Mouse (Mus musculus) heart, embryonic 10.5 days (tissue): Measurements from ENCODE around the gene Klhdc2. TPM values are rescaled to one million over a fixed set of nuclear protein-coding genes. Genes with fewer than 3 reads are reported as not detected.

Experiments
- DNase-seq: peaks from one replicate; pipeline ENCODE4 v3.0.0-alpha.2; 2017; ENCODE audit warnings: low spot score
- H3K27ac ChIP-seq: fragments of 300-500 bp; sonication (generic); 2 replicates; pipeline ENCODE4 v1.5.1; 2016; ENCODE audit warnings: mild to moderate bottlenecking
- H3K27me3 ChIP-seq: fragments of 300-500 bp; sonication (generic); 2 replicates; pipeline ENCODE4 v1.6.1; 2016; ENCODE audit warnings: mild to moderate bottlenecking; ENCODE audit not compliant: poor library complexity, insufficient read depth, severe bottlenecking
- H3K36me3 ChIP-seq: fragments of 300-500 bp; sonication (generic); 2 replicates; pipeline ENCODE4 v1.6.1; 2016; ENCODE audit warnings: mild to moderate bottlenecking, moderate library complexity
- H3K4me1 ChIP-seq: fragments of 300-500 bp; sonication (generic); 2 replicates; pipeline ENCODE4 v1.6.1; 2016; ENCODE audit warnings: mild to moderate bottlenecking
- H3K4me3 ChIP-seq: fragments of 300-500 bp; sonication (generic); 2 replicates; pipeline ENCODE4 v1.5.1; 2016; ENCODE audit warnings: mild to moderate bottlenecking, moderate library complexity
- H3K9me3 ChIP-seq: fragments of 300-500 bp; sonication (generic); 2 replicates; pipeline ENCODE4 v1.6.1; 2016; ENCODE audit warnings: mild to moderate bottlenecking, moderate library complexity
- WGBS: fragments of 180-500 bp; shearing (Covaris S2); methylation state at CpG from one replicate; pipeline ENCODE4 v1.1.7; 2016; 5-methylcytosine and 5-hydroxymethylcytosine counted together
- polyA plus RNA-seq: library from polyadenylated mRNA; unstranded; fragments of >200 nt; fragmentation: Nextera tagmentation; extraction: Ambion mirVana; gene quantifications from 2 replicates; pipeline ENCODE4 v1.2.1, GENCODE M21; 2016

Gene Klhdc2
- polyA plus RNA-seq, 1 experiment from 2014 or later: 162 TPM

DNA sequence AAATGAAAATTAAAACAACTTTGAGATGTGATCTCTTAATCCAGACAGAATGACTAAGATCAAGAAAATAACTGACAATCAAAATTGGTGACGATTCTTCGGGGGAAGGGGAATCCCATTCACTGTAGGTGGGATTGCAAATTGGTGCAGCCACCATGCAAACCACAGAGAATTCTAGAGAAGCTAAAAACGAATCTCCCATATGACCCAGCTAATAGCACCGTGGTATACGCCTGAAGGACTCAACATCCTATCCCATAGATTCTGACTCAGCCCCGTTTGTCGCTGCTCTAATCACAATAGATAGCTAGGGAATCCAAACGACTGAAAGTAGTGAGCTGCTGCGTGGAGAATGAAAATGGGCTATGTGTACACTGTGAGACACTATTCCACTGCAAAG, 7.8 kb upstream of the Klhdc2 start:
- no peak for DNase-seq
- no peaks in the 10 kb centered on the region for H3K36me3 ChIP-seq
- no peaks in the 10 kb centered on the region for H3K4me1 ChIP-seq
- H3K4me3 ChIP-seq: no peak overlapping the region
- H3K9me3 ChIP-seq: no peaks in the 10 kb centered on the region
- 62% methylated on average over 9 of the region's 9 CpGs for WGBS
- no peaks in the 10 kb centered on the region for H3K27me3 ChIP-seq
- no peak overlapping the region for H3K27ac ChIP-seq

DNA sequence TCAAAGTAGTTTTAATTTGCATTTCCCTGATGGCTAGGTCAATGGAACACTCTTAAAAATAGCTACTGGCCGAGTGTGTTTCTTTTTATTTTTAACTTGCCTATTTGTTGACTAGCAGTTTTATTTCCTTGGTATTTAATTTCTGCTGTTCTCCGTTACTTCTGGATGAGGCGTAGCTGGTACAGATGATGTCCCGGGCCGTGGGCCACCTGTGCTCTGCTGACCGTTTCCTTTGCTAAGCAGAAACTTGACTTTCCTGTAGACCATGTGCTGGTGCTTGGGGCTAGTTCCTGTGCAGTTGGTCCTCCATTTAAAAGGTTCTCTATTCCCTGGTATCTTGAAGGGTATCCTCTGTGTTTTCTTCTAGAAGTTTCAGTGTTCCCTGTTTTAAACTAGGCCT, 4.1 kb upstream of the Klhdc2 start:
- DNase-seq: no peak
- H3K27ac ChIP-seq: peak overlapping the region; percentile 45; the same call in 1 of the 2 replicates
- H3K9me3 ChIP-seq: no peaks in the 10 kb centered on the region
- 0 out of 2 replicates have a peak, but pooled peaks cover under 1% of the 10 kb centered on the region for H3K4me1 ChIP-seq
- no peak overlapping the region for H3K4me3 ChIP-seq
- no peaks in the 10 kb centered on the region for H3K36me3 ChIP-seq
- whole genome bisulfite sequencing: 83% methylated on average over 6 of the region's 6 CpGs
- no peaks in the 10 kb centered on the region for H3K27me3 ChIP-seq

DNA sequence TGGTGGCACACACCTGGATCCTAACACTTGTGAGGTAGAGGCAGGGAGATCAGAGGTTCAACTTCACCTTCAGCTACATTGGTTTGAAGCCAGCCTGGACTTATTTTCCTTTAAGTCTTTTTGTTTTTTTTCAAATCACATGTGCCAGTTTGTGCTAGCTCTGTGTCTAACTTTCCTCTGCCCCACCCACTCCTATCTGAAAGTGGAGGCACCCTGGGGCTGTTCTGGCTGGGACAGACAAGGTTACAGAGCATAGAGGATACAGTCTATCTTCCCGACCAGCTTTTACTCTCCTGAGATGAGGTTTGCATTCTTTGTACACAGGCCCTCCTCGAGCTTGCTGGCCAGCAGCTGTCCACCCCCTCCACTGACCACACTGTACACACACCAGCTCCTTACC, 2.7 kb upstream of the Klhdc2 start:
- no peak overlapping the region for H3K4me3 ChIP-seq
- peak; percentile 93 for DNase-seq
- H3K36me3 ChIP-seq: no peaks in the 10 kb centered on the region
- H3K9me3 ChIP-seq: no peaks in the 10 kb centered on the region
- 0 out of 2 replicates have a peak overlapping the region, but pooled peaks have one; percentile 45 for H3K27ac ChIP-seq
- 48% methylated on average over 2 of the region's 2 CpGs for WGBS
- peaks cover 12% of the 10 kb centered on the region for H3K4me1 ChIP-seq
- H3K27me3 ChIP-seq: no peaks in the 10 kb centered on the region

DNA sequence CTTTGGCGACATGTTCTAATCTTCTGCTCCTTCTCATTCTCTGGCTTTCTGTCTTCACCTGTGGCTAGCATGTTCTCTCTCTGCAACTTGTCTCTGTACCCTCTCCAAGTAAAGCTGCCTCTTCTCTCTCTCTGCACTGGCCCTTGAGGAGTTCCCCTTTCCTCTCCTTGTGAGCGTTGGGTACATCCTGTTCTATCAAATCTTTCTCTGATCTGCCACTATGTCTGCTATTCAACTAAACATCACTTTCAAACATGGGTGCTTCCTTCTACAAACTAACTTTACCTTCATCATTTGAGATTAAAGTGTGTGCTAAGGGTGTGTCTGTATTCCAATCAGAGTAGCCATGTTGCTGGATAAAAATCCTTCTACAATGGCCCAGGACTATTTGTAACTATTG, 1.5 kb upstream of the Klhdc2 start:
- Histone ChIP-seq H3K27me3 (no peaks in the 10 kb centered on the region), H3K4me1 (peaks cover 20% of the 10 kb centered on the region), H3K36me3 (0 out of 2 replicates have a peak, but pooled peaks cover 5% of the 10 kb centered on the region), H3K4me3 (no peak overlapping the region), H3K9me3 (no peaks in the 10 kb centered on the region), H3K27ac (peak overlapping the region; percentile 1; the same call in 1 of the 2 replicates)
- 76% methylated on average over 2 of the region's 2 CpGs for WGBS
- no peak for DNase-seq

DNA sequence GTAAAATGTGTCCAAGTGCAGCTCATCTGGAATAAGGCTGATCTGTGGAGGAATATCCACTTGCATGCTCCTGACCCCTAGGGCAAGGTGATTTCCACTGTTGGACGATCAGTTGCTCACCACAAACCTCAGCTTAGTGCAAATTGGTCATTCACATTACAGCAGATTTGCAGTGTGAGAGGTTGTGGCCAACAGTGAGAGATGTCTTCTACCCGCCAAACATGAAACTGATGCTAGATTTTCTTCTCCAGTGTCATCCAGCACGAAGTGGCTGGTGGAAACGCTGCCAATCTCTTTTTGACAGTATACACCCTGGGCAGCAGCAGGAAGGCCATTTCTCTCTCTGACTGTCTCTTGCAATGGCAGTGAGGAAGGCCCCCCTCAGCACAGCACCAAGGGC, 830 bp upstream of the Klhdc2 start:
- peaks cover 11% of the 10 kb centered on the region for H3K36me3 ChIP-seq
- H3K27ac ChIP-seq: peak overlapping the region; percentile 100; the same call in 1 of the 2 replicates
- H3K4me1 ChIP-seq: peaks cover 20% of the 10 kb centered on the region
- peak overlapping the region; percentile 90; the same call in 1 of the 2 replicates for H3K4me3 ChIP-seq
- DNase-seq: no peak
- no peaks in the 10 kb centered on the region for H3K9me3 ChIP-seq
- H3K27me3 ChIP-seq: no peaks in the 10 kb centered on the region
- 87% methylated on average over 4 of the region's 4 CpGs for WGBS

DNA sequence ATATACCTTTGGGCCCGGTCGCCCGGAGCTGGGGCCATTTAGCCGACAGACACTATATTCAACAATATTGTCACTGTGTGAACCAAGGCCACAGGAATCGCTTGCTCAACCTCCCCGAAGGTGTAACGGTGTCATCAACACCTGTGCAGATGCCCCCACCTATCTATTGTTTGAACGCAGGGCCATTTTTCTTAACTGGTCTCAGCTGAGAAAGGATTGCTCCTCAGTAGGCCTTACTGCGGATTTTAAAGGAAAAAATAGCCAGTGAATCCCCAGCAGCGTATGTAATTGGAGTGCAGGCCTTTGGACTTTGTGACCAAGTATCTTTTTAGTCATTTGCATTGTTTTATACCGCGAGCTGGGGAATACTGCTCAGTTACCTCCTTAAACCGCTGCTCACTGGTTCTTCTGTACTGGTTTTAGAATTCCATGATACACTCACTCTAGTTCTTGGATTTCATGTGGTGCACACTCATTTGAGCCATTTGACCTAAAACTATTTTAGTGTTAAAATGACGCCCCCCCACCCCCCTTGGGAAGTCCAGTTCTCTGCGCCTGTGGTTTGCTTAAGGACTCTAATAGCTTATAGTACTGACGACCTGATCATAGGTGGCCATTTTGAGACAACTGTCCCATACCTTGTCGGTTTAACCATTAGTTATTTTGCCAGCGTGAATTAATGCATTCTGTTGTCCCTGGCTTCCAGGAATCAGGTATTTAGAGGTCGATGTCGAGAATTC, 1.1 kb downstream of the Klhdc2 start:
- Histone ChIP-seq H3K4me1 (peaks cover 20% of the 10 kb centered on the region), H3K27ac (peak overlapping the region; percentile 100), H3K4me3 (peak overlapping the region; percentile 90), H3K9me3 (no peaks in the 10 kb centered on the region), H3K36me3 (peaks cover 29% of the 10 kb centered on the region), H3K27me3 (no peaks in the 10 kb centered on the region)
- no peak for DNase-seq
- 18% methylated on average over 20 of the region's 20 CpGs for WGBS

DNA sequence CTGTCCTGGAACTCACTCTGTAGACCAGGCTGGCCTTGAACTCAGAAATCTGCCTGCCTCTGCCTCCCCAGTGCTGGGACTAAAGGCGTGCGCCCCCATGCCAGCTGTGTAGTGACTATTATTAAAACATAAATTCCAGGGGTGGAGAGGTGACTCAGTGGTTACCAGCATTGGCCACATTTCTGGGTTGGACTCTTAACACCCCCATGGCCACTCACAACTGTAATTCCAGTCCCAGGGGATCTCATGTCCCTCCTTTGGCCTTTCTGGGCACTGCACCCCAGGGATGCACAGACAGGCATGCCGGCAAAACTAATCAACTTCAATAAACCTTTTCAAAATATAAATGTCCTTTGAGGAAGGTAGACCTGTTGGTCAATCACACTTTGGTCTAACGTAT, 1.8 kb downstream of the Klhdc2 start:
- no peaks in the 10 kb centered on the region for H3K9me3 ChIP-seq
- H3K36me3 ChIP-seq: peaks cover 35% of the 10 kb centered on the region
- peak overlapping the region; percentile 90 for H3K4me3 ChIP-seq
- no peaks in the 10 kb centered on the region for H3K27me3 ChIP-seq
- peak overlapping the region; percentile 36; the same call in 1 of the 2 replicates for H3K27ac ChIP-seq
- DNase-seq: no peak
- H3K4me1 ChIP-seq: peaks cover 20% of the 10 kb centered on the region
- 93% methylated on average over 4 of the region's 4 CpGs for WGBS

DNA sequence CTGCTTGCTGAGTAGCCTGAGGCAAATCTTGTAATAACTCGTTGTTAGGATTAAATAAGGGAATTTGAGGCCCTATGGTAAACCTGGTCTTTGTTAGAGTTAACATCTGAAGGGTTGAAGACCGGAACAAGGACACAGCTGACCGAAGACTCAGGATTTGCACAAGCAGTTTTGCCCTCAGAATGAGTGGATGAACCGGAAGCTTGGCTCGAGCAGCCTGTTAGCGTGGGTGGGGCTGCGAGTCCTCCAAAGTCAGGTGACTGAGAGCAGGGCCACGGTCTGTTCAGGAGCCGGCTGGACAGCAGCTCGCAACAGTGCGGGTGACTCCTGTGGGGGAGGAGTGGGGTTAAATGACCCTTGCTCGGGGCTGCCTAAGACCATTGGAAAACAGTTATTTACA, 2.8 kb downstream of the Klhdc2 start:
- Histone ChIP-seq H3K27ac (peak overlapping the region; percentile 43; the same call in 1 of the 2 replicates), H3K4me1 (peaks cover 20% of the 10 kb centered on the region), H3K27me3 (no peaks in the 10 kb centered on the region), H3K9me3 (no peaks in the 10 kb centered on the region), H3K4me3 (no peak overlapping the region; the same call in 1 of the 2 replicates), H3K36me3 (peaks cover 44% of the 10 kb centered on the region)
- DNase-seq: peak; percentile 80
- WGBS: 56% methylated on average over 12 of the region's 12 CpGs

DNA sequence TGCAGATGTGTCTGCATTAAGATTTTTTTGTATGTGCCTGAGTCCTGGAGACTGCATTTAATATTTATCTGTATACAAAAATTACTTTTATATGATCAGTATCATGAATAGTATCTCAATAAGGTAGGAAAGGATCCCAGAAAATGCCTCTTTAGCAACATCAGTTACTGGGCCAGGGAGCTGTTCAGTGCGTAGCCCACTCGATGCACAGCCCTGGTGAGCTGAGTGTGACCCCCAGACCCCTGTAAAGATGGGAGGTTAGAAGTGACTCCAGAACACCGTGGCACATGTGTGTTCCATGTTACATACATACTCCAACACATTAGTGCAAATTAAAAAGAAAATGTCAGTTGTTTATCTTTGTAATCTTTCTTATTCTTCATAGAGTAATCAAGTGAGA, 3.4 kb downstream of the Klhdc2 start:
- Histone ChIP-seq H3K27ac (no peak overlapping the region), H3K4me1 (peaks cover 20% of the 10 kb centered on the region), H3K27me3 (no peaks in the 10 kb centered on the region), H3K36me3 (peaks cover 50% of the 10 kb centered on the region), H3K9me3 (no peaks in the 10 kb centered on the region), H3K4me3 (no peak overlapping the region)
- DNase-seq: no peak
- 93% methylated on average over 3 of the region's 3 CpGs for WGBS

DNA sequence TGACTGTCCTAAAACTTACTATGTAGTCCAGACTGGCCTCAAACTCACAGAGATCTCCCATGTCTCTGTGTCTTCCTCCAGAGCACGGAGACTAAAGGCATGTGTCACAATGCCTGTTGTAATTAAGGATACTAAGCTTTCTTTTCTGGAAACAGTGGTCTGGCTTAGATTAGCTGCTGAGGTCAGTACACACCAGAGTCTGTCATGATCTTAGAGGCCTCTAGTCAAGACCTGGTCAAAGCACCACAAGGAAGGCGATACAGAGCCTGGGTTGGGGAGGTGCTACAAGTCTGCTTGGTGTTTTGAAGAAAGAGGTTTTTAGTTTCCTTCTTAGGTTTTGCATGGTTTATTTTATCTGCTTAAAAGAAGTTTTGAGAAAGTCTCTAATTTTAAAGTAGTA, 3.9 kb downstream of the Klhdc2 start:
- no peak overlapping the region for H3K27ac ChIP-seq
- no peaks in the 10 kb centered on the region for H3K9me3 ChIP-seq
- H3K27me3 ChIP-seq: no peaks in the 10 kb centered on the region
- H3K4me1 ChIP-seq: peaks cover 20% of the 10 kb centered on the region
- no peak overlapping the region for H3K4me3 ChIP-seq
- H3K36me3 ChIP-seq: peaks cover 56% of the 10 kb centered on the region
- DNase-seq: no peak
- WGBS: 82% methylated on average over 2 of the region's 2 CpGs

DNA sequence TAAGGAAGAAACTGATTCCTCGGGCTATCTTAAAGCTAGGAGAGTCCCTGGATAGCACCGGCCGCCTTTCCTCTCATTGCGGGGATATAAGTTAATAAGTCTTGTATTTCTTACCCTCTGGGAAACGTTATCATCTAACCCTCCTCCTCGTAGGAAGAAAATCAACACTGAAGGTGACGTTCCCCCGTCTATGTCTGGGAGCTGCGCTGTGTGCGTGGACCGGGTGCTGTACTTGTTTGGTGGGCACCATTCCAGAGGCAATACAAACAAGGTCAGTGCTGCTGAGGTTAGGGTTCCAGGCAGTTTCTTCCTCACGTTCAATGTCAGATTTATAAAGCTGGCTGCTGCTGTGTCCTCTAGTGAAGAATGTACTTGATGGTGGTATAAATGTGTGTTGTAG, 5.7 kb downstream of the Klhdc2 start:
- no peaks in the 10 kb centered on the region for H3K27me3 ChIP-seq
- H3K9me3 ChIP-seq: no peaks in the 10 kb centered on the region
- H3K4me3 ChIP-seq: no peak overlapping the region
- no peak for DNase-seq
- 96% methylated on average over 12 of the region's 12 CpGs for WGBS
- peaks cover 20% of the 10 kb centered on the region for H3K4me1 ChIP-seq
- H3K27ac ChIP-seq: no peak overlapping the region
- peaks cover 73% of the 10 kb centered on the region for H3K36me3 ChIP-seq

DNA sequence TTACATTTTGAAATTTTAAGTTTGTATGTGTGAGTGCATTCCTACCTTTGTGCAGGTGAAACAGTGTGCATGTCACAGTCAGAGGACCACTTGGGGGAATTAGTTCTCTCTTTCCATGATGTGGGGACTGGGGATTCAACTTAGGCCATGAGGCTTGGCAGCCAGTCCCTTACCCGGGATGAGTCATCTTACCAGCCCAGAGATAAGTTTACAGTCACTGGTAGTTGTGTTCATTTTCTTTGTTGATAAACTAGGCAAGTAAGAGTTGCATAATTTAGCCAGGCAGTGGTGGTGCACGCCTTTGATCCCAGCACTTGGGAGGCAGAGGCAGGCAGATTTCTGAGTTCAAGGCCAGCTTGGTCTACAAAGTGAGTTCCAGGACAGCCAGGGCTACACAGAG, 7.6 kb downstream of the Klhdc2 start:
- Histone ChIP-seq H3K27me3 (no peaks in the 10 kb centered on the region), H3K27ac (no peak overlapping the region), H3K36me3 (peaks cover 92% of the 10 kb centered on the region), H3K9me3 (no peaks in the 10 kb centered on the region), H3K4me3 (no peak overlapping the region), H3K4me1 (peaks cover 6% of the 10 kb centered on the region)
- WGBS: 84% methylated on average over 2 of the region's 2 CpGs
- no peak for DNase-seq

DNA sequence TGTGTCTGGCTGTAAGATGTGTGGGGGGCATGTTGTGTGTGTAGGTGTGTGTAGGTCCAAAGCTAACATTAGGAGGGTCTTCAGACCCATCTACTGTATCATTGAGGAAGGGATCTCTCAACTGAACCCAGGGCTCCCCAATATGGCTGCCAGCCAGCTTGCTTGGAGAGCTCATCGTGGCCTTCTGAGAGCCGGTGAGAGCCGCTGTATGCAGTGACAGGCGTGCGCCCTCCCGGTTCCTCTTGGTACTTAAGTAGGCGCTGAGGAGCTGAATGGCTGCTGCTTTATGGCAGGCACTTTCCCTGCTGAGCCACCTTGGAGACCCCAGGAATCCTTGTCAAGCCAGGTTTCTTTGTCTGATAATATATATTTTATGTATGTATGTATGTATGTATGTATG, 9.9 kb downstream of the Klhdc2 start:
- Histone ChIP-seq H3K9me3 (no peaks in the 10 kb centered on the region; the same call in 1 of the 2 replicates), H3K4me3 (no peak overlapping the region), H3K36me3 (peaks cover 98% of the 10 kb centered on the region), H3K27me3 (no peaks in the 10 kb centered on the region), H3K27ac (no peak overlapping the region), H3K4me1 (no peaks in the 10 kb centered on the region)
- WGBS: 93% methylated on average over 7 of the region's 7 CpGs
- no peak for DNase-seq
